Mouse (Mus musculus): Measurements from ENCODE around the gene Dgkz. TPM values are rescaled to one million over a fixed set of nuclear protein-coding genes. Genes with fewer than 3 reads are reported as not detected.

Dgkz gene
- polyA plus RNA-seq, 1 experiment: 47.1 TPM

- Histone ChIP-seq H3K4me3 (ENCODE audit: insufficient read depth, poor library complexity, severe bottlenecking) (no peak overlapping the region), H3K79me3 (ENCODE audit: low read depth) (no peaks in the 10 kb centered on the region), H3K27me3 (ENCODE audit: control insufficient read depth, insufficient read depth, insufficient read length) (no peaks in the 10 kb centered on the region), H3ac (ENCODE audit: control insufficient read depth, insufficient read length, low read depth) (no peak overlapping the region), H3K36me3 (ENCODE audit: control insufficient read depth, insufficient read depth) (peaks cover 13% of the 10 kb centered on the region), H3K79me2 (ENCODE audit: control insufficient read depth, insufficient read depth) (no peaks in the 10 kb centered on the region)
- no peak for TF ChIP-seq CTCF (IDR thresholded peaks at IDR 0.05; ENCODE audit: control insufficient read depth, insufficient read depth, insufficient read length)
- TF ChIP-seq USF1 (IDR thresholded peaks at IDR 0.05; ENCODE audit: low read depth): no peak
- TF ChIP-seq CEBPB (IDR thresholded peaks at IDR 0.05; ENCODE audit: low read depth): no peak
- TF ChIP-seq MYOD1 (IDR thresholded peaks at IDR 0.05; ENCODE audit: control insufficient read depth, insufficient read length, low read depth): no peak
- no peak for TF ChIP-seq FOSL1 (IDR thresholded peaks at IDR 0.05; ENCODE audit: insufficient read depth, low read length, poor library complexity, severe bottlenecking)
Observed at GRCm38 (mm10) chr2:91903171-91903925, 72.3 kb downstream of the Dgkz start.

GRCm38 (mm10) chr2:91902336-91902735 is 73.3 kb downstream of the Dgkz start:
- Histone ChIP-seq H3K36me3 (ENCODE audit: control insufficient read depth, insufficient read depth) (peaks cover 17% of the 10 kb centered on the region), H3K79me2 (ENCODE audit: control insufficient read depth, insufficient read depth) (no peaks in the 10 kb centered on the region), H3K4me3 (ENCODE audit: insufficient read depth, poor library complexity, severe bottlenecking) (no peak overlapping the region), H3K27me3 (ENCODE audit: control insufficient read depth, insufficient read depth, insufficient read length) (no peaks in the 10 kb centered on the region), H3K79me3 (ENCODE audit: low read depth) (no peaks in the 10 kb centered on the region), H3ac (ENCODE audit: control insufficient read depth, insufficient read length, low read depth) (no peak overlapping the region)
- TF ChIP-seq CEBPB (IDR thresholded peaks at IDR 0.05; ENCODE audit: low read depth) (no peak), CTCF (IDR thresholded peaks at IDR 0.05; ENCODE audit: control insufficient read depth, insufficient read depth, insufficient read length) (no peak), MYOD1 (IDR thresholded peaks at IDR 0.05; ENCODE audit: control insufficient read depth, insufficient read length, low read depth) (no peak), MYOG (IDR thresholded peaks at IDR 0.05; ENCODE audit: control insufficient read depth, extremely low read depth, insufficient read length) (no peak), MAX (IDR thresholded peaks at IDR 0.05) (no peak), FOSL1 (IDR thresholded peaks at IDR 0.05; ENCODE audit: insufficient read depth, low read length, poor library complexity, severe bottlenecking) (no peak), USF1 (IDR thresholded peaks at IDR 0.05; ENCODE audit: low read depth) (no peak)

GRCm38 (mm10) chr2:91900431-91900830 is 75.2 kb downstream of the Dgkz start:
- Histone ChIP-seq H3ac (ENCODE audit: control insufficient read depth, insufficient read length, low read depth) (no peak overlapping the region), H3K79me2 (ENCODE audit: control insufficient read depth, insufficient read depth) (no peaks in the 10 kb centered on the region), H3K27me3 (ENCODE audit: control insufficient read depth, insufficient read depth, insufficient read length) (no peaks in the 10 kb centered on the region), H3K4me3 (ENCODE audit: insufficient read depth, poor library complexity, severe bottlenecking) (no peak overlapping the region), H3K79me3 (ENCODE audit: low read depth) (no peaks in the 10 kb centered on the region), H3K36me3 (ENCODE audit: control insufficient read depth, insufficient read depth) (peaks cover 15% of the 10 kb centered on the region)
- TF ChIP-seq CEBPB (IDR thresholded peaks at IDR 0.05; ENCODE audit: low read depth) (no peak), MYOG (IDR thresholded peaks at IDR 0.05; ENCODE audit: control insufficient read depth, extremely low read depth, insufficient read length) (no peak), MYOD1 (IDR thresholded peaks at IDR 0.05; ENCODE audit: control insufficient read depth, insufficient read length, low read depth) (no peak), MAX (IDR thresholded peaks at IDR 0.05) (no peak), CTCF (IDR thresholded peaks at IDR 0.05; ENCODE audit: control insufficient read depth, insufficient read depth, insufficient read length) (no peak), FOSL1 (IDR thresholded peaks at IDR 0.05; ENCODE audit: insufficient read depth, low read length, poor library complexity, severe bottlenecking) (no peak), USF1 (IDR thresholded peaks at IDR 0.05; ENCODE audit: low read depth) (no peak)

GRCm38 (mm10) chr2:91899141-91899540 is 76.5 kb downstream of the Dgkz start:
- no peak overlapping the region for H3ac ChIP-seq (ENCODE audit: control insufficient read depth, insufficient read length, low read depth)
- no peak overlapping the region for H3K4me3 ChIP-seq (ENCODE audit: insufficient read depth, poor library complexity, severe bottlenecking)
- peaks cover 15% of the 10 kb centered on the region for H3K36me3 ChIP-seq (ENCODE audit: control insufficient read depth, insufficient read depth)

GRCm38 (mm10) chr2:91897968-91898367 is 77.7 kb downstream of the Dgkz start:
- H3K27me3 ChIP-seq (ENCODE audit: control insufficient read depth, insufficient read depth, insufficient read length): no peaks in the 10 kb centered on the region
- no peak overlapping the region for H3K4me3 ChIP-seq (ENCODE audit: insufficient read depth, poor library complexity, severe bottlenecking)
- no peak overlapping the region for H3ac ChIP-seq (ENCODE audit: control insufficient read depth, insufficient read length, low read depth)
- TF ChIP-seq CEBPB (IDR thresholded peaks at IDR 0.05; ENCODE audit: low read depth) (no peak), MAX (IDR thresholded peaks at IDR 0.05) (no peak), CTCF (IDR thresholded peaks at IDR 0.05; ENCODE audit: control insufficient read depth, insufficient read depth, insufficient read length) (no peak), FOSL1 (IDR thresholded peaks at IDR 0.05; ENCODE audit: insufficient read depth, low read length, poor library complexity, severe bottlenecking) (no peak), MYOG (IDR thresholded peaks at IDR 0.05; ENCODE audit: control insufficient read depth, extremely low read depth, insufficient read length) (no peak), MYOD1 (IDR thresholded peaks at IDR 0.05; ENCODE audit: control insufficient read depth, insufficient read length, low read depth) (no peak), USF1 (IDR thresholded peaks at IDR 0.05; ENCODE audit: low read depth) (no peak)
- no peaks in the 10 kb centered on the region for H3K79me3 ChIP-seq (ENCODE audit: low read depth)
- H3K79me2 ChIP-seq (ENCODE audit: control insufficient read depth, insufficient read depth): no peaks in the 10 kb centered on the region
- peaks cover 15% of the 10 kb centered on the region for H3K36me3 ChIP-seq (ENCODE audit: control insufficient read depth, insufficient read depth)

More at GRCm38 (mm10) chr2:91899141-91899540, 76.5 kb downstream of the Dgkz start:
- no peaks in the 10 kb centered on the region for H3K79me3 ChIP-seq (ENCODE audit: low read depth)
- no peaks in the 10 kb centered on the region for H3K27me3 ChIP-seq (ENCODE audit: control insufficient read depth, insufficient read depth, insufficient read length)
- H3K79me2 ChIP-seq (ENCODE audit: control insufficient read depth, insufficient read depth): no peaks in the 10 kb centered on the region
- TF ChIP-seq CEBPB (IDR thresholded peaks at IDR 0.05; ENCODE audit: low read depth) (no peak), CTCF (IDR thresholded peaks at IDR 0.05; ENCODE audit: control insufficient read depth, insufficient read depth, insufficient read length) (no peak), MYOG (IDR thresholded peaks at IDR 0.05; ENCODE audit: control insufficient read depth, extremely low read depth, insufficient read length) (no peak), USF1 (IDR thresholded peaks at IDR 0.05; ENCODE audit: low read depth) (no peak), MAX (IDR thresholded peaks at IDR 0.05) (no peak), FOSL1 (IDR thresholded peaks at IDR 0.05; ENCODE audit: insufficient read depth, low read length, poor library complexity, severe bottlenecking) (no peak), MYOD1 (IDR thresholded peaks at IDR 0.05; ENCODE audit: control insufficient read depth, insufficient read length, low read depth) (no peak)

All from C2C12 (cell line).